Mouse (Mus musculus): ENCODE results near the gene Wipi1. TPM values are rescaled to one million over a fixed set of nuclear protein-coding genes. Genes with fewer than 3 reads are reported as not detected.

Wipi1 gene
- polyA plus RNA-seq, 1 experiment from 2014 or later, result 16.3 TPM

- Histone ChIP-seq H3K4me2 (ENCODE audit: low read depth, low read length) (no peak overlapping the region), H3K36me3 (replicated peaks; ENCODE audit: control insufficient read depth, insufficient read depth, low read depth, low read length) (no peaks in the 10 kb centered on the region), H3K4me3 (ENCODE audit: low read depth, low read length) (no peak overlapping the region), H3K9me3 (replicated peaks; ENCODE audit: control insufficient read depth, low read length) (no peaks in the 10 kb centered on the region), H3K27me3 (ENCODE audit: control insufficient read depth, insufficient read depth, low read length) (no peaks in the 10 kb centered on the region), H3K9ac (replicated peaks; ENCODE audit: low read length) (no peak overlapping the region), H3K27ac (replicated peaks; ENCODE audit: low read depth, low read length) (no peak overlapping the region), H3K4me1 (ENCODE audit: control insufficient read depth, insufficient read depth, low read length) (no peaks in the 10 kb centered on the region)
- ATAC-seq (replicated peaks; ENCODE audit: insufficient number of reproducible peaks, low FRiP score, low TSS enrichment, low read depth) (no peak), DNase-seq (ENCODE audit: low spot score) (no peak)
- 86% methylated on average over 5 of the region's 5 CpGs for WGBS
Observed at GRCm38 (mm10) chr11:109524869-109525268, 86.9 kb downstream of the Wipi1 start.

Other genes with a start within 250 kb of the Wipi1 start
- 20.8 and 20.9 TPM in 2 replicates for gene Gna13, start 249.1 kb downstream of the Wipi1 start, polyA plus RNA-seq (2014; fragmentation: Nextera tagmentation; extraction: Ambion mirVana)
- gene 9930022D16Rik, start 198.1 kb downstream of the Wipi1 start, polyA plus RNA-seq (2014; fragmentation: Nextera tagmentation; extraction: Ambion mirVana), result not detected in 2 replicates
- gene Amz2, start 186.0 kb downstream of the Wipi1 start, polyA plus RNA-seq (2014; fragmentation: Nextera tagmentation; extraction: Ambion mirVana), result 46.8 and 48.7 TPM in 2 replicates
- 1.9 and 3.1 TPM in 2 replicates for gene Arsg, start 138.6 kb downstream of the Wipi1 start, polyA plus RNA-seq (2014; fragmentation: Nextera tagmentation; extraction: Ambion mirVana)
- gene Slc16a6, start 138.4 kb downstream of the Wipi1 start, polyA plus RNA-seq (2014; fragmentation: Nextera tagmentation; extraction: Ambion mirVana), result 3.3 and 3.7 TPM in 2 replicates
- 437 and 456 TPM in 2 replicates for gene Prkar1a, start 37.4 kb upstream of the Wipi1 start, polyA plus RNA-seq (2014; fragmentation: Nextera tagmentation; extraction: Ambion mirVana)
- gene Fam20a, start 110.3 kb upstream of the Wipi1 start, polyA plus RNA-seq (2014; fragmentation: Nextera tagmentation; extraction: Ambion mirVana), result 1.3 and 2.9 TPM in 2 replicates
- not detected in 2 replicates for gene 1700012B07Rik, start 216.1 kb upstream of the Wipi1 start, polyA plus RNA-seq (2014; fragmentation: Nextera tagmentation; extraction: Ambion mirVana)

Measured in embryonic facial prominence, embryonic 11.5 days (tissue).